Mouse (Mus musculus) lung, adult 18-20 months (tissue): ENCODE results near the gene Vmn1r70.

Experiments
- DNase-seq, 2 experiments: peaks; one replicate each; pipeline ENCODE4 v3.0.0; 2022; ENCODE audit warnings: mixed read lengths in 2 of 2

Gene Vmn1r70

DNA sequence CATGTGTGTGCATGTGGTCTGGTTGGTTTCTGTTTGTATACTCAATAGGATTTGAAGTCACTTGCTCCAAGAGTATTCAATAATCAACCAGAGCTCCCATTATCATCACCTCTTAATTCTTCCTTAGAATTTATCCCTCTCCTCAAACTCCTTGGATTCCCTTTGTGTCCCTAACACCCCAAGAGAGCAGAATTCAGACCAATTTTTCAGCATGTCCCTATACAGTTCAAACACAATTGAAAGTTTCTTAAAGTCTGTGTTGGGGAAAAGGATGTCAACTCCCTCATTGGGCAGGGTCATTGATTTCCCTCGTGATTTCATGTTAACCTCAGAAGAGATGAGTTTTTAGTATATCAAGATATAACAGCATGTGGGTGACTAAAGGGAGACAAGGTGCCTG lies at the start of gene Vmn1r70:
Gene Vmn1r70, plus strand, starts transcription at position 301 of the 400 bp plus-strand sequence.
- DNase-seq, result no peak

DNA sequence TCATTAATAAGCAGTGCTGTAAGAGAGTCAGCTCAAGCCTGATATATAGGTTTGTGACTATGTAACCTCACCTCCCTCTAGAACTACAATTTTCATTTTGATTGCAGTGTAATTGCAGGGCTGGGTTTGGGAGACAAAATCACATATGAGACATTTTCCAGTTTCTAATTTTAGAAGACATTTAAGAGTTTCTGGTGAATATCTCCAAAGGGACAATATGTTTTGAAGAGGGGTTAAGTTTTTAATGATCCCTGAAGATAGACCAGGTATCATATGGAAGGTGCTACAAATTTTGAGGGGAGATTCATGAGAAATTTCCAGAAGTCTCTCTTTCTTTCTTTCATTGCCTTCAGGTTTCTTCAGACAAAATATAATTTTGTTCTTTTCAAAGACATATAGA lies 17.8 kb upstream of the Vmn1r70 start, which contains the start of gene Vmn1r69:
Gene Vmn1r69, minus strand, starts transcription at position 101 of the 400 bp plus-strand sequence.
- no peak for DNase-seq
